Mouse (Mus musculus): Measurements from ENCODE around the gene Pxn.
"Not testable (repeated sequence)": the region's sequence is repeated elsewhere in the genome, so short reads cannot be mapped to it uniquely, and the experiment has no call there.

Pxn gene

DNA sequence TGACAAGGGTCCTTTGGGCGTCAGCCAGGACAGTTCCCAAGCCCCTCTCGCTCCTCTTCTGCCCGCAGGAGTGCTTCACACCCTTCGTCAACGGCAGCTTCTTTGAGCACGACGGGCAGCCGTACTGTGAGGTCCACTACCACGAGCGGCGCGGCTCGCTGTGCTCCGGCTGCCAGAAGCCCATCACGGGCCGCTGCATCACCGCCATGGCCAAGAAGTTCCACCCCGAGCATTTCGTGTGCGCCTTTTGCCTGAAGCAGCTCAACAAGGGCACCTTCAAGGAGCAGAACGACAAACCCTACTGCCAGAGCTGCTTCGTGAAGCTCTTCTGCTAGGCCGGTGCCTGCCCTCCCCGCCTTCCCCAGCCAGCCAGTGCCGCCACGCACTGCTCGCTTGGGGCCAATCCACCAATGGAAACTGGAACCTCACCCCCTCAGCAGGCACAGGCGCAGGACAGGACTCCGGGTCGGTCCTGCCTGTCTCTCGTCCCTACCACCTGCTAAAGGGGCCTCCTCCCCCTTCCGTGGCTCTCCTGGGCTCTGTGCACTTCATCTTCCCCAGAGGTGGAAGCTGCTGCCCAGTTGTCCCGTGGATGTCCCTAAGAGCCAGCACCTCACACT, 47.4 kb downstream of the Pxn start:
- no peak for DNase-seq (ENCODE audit: low spot score)

DNA sequence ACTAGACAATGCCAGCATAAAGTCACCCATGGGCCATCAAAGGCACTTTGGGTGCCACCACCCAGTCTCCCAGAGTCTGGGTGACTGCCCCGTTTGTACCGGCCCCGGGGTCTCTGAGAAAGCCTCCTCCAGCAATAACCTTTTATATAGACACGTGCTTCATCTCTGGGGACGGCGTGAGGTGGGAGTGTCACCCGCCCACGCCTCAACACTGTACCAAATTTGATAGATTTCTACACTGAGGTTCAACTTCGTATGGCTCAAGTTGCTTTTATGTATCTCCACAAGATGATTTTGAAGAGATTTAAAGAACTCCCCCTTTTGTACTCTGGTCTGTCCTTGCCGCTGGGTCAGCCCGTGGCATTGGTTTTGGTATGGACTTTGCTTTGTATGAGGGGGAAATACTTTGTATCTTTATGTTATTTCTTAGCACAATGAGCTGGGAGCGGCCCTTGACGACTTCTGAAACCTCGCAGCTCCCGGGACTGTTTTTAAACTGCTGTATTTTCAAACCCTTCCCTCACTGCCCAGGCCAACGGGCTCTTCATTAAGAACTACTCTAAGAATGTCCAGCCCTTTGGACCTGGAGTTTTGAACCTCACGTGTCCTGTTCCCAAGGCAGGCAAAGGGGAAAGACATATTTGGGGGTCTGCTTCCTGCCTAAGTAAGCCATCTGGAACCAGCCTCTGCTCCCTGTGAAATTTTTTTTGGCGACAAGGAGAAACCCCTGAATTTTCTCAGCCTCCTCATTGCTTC, 48.2 kb downstream of the Pxn start:
- DNase-seq (ENCODE audit: low spot score): no peak

DNA sequence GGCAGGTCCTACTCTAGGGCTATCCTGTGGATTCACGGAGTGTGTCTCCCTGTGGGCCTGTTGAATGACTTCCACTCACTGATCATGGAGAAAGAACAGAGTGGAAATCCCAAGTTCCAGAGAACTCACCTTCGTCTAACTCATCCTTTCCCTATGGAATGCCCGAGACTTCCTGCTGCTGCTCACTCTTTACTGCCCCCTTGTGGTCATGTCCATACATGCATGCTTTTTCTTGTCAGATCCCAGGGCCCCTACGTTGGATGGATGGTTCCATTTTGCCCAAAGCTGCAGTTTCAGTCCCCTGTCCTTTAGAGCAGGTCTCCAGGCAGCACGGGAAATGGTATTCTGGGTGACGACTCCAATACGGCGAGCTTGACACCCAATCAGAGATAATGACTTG, 49.7 kb downstream of the Pxn start:
- DNase-seq (ENCODE audit: low spot score): peak; percentile 63

DNA sequence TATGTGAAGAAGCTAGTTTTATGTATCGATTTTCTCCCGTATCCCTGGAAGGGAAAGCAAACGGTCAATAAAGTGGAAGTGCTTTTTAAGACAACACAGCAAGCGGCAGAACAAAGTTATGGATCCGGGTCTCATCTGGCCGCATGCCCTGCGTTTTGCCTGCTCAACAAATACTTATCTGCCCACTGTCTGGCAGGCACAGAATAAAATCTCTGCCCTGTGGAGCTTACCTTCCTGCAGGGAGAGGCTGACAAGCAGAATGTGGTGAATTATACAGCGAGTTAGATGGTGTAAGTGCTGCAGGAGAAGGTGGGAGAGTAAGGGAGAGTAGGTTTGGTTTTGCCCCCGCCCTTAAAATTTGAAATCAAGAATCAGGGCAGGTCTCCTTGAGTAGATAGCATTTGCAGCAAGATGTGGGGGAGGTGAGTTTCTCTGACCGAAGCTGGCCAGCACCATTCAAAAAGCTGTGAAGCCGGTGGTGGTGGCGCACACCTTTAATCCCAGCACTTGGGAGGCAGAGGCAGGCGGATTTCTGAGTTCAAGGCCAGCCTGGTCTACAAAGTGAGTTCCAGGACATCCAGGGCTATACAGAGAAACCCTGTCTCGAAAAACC, 51.8 kb downstream of the Pxn start:
- DNase-seq (ENCODE audit: low spot score): no peak

DNA sequence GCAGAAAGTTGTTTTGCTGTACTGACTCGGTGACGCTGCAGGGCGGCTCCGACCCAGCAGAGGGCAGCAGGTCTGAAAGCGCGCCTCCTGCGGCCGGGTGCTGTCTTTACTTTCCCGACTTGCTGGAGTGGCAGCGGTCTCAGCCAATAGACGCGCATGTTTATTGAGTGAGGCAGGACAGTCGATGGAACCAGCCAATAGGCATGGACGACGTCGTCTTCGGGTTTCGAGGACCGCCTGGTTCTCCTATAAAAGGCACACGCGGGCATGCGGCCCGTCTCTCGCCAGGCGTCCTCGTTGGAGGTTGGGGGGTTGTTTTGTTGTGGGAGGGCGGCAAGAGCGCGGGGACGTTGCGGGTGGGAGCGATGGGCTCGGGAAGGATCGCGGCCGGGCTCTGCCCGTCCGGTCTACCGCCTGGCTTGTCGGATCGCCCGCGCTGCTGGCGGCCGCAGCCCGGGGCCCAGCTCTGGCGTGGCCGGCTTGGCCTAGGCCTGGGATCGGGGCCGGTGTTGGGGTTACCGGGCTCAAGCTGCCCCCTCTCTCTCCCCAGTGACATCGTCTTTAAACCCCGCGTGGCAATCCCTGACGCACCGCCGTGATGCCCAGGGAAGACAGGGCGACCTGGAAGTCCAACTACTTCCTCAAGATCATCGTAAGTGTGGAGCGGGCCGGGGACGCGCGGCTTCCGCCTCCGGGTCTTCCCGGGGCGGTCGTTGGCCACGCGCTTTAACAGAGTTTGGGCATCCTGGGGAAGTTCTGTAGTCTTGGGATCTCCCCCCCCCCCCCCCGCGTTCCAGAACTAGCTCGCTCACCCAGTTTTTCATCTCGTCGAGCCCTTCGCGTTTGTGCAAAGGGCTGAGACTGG, 53.0 kb downstream of the Pxn start, which contains the start of gene Rplp0:
TSS of gene Rplp0 (plus strand) at position 231 of the 865 bp plus-strand sequence.
- DNase-seq (ENCODE audit: low spot score): peak; percentile 100

DNA sequence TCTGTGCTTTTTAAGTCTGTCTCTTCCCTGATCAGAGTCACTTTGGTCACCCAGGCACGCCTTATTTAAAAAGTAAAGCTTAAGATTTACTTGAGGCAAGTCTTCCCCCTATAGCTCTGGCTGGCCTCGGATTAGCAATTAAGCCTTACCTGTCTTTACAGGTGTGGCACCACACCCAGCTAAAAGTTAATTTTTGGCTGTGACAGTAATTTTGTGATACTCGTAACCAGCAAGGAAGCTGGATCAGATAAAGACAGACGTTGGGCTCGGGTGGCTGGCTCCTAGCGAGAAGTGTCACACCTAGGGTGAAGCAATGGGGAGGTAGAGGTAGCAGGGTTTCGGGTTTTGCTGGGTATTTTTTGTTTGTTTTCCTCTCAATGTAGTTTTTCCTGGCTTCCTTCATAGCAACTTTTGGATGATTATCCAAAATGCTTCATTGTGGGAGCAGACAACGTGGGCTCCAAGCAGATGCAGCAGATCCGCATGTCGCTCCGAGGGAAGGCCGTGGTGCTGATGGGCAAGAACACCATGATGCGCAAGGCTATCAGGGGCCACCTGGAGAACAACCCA, 53.9 kb downstream of the Pxn start:
- DNase-seq (ENCODE audit: low spot score): no peak

DNA sequence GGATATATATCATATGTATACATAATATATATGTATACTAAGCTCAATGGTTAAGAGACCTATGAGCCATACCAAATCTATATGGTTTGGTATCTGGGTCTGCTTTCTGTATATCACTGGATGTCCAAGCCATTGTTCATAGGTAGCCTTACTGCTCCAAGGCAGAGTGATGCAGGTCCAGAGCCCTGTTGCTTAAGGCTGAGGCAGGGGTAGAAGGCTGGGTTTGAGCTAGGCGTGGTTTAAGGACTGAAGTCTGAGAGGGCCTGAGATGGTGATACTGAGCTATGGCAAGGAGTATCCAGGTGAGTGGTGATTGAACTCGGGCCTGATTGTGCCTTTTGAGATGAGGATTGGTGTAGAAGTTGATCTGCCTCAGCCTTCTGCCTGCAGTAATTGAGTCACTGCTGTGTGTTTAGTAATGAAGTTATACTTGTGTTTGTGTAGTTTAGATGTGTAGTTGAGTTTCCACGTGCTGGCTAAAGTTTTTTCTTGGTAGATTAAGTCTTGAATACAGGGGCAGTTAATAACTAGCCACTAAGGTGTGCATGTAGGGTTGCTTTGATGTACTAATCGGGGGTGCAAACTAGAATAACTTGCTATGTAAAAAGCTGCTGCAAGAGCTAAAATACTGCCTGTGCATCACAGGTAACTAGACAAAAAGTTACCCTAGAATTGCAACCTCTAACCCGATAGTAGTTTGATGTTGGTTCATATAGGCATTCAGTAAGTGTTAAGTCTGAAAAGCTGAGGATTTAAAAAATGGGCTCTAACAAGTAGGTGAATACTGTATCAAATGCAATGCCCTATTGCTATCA, 57.5 kb downstream of the Pxn start:
- DNase-seq (ENCODE audit: low spot score): no peak

DNA sequence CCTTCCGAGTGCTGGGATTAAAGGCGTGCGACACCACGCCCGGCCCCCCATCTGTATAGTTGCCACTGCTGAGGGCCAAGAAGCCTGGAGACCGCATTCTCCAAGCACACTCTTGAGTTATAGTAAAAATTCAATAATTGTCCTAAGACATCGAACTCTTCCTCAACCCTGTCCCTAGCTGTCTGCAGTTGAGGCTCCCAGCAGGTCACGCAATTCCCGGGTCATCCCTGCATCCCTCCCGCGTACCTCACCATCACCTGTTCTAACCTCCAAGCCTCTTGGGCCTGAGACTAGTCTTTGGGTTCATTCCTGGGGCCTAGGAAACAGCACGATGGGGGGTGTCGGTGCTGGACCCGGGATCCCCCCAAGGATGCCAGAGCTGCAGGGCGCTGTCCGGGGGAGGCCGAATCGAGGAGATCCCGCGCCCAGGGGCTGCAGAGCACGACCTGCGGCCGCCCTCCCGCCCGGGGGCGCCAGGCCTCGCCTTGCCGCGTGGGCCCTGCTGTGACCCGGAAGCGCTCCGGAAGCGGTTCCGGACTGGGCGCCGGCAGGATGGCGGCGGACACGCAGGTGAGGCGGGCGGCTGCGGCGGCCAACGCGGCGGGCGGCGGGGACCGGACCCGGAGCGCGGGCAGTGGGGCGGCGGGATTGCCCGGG, 58.4 kb downstream of the Pxn start, which contains the start of gene Gcn1l1:
TSS of gene Gcn1l1 (plus strand) at position 518 of the 657 bp plus-strand sequence.
- DNase-seq (ENCODE audit: low spot score): no peak

DNA sequence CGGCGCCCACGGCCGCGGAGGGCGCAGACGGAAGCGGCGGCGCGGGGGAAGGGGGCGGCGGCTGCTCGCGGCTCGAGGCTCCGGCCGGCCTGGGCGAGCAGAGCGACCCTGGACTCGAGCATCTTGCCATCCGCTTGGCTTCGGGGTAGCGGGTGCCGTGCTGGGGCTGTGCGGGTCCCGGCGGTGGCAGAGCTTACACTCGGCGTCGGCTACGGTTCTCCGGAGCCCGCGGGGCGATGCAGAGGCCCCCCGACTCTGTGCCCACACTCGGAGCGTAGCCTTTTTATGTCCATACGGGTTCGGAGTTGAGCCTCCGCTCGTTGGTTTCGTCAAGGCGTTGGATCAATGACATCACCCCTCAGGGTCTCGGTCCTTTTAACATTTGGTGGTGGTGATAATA, 58.9 kb downstream of the Pxn start:
- DNase-seq (ENCODE audit: low spot score): no peak

DNA sequence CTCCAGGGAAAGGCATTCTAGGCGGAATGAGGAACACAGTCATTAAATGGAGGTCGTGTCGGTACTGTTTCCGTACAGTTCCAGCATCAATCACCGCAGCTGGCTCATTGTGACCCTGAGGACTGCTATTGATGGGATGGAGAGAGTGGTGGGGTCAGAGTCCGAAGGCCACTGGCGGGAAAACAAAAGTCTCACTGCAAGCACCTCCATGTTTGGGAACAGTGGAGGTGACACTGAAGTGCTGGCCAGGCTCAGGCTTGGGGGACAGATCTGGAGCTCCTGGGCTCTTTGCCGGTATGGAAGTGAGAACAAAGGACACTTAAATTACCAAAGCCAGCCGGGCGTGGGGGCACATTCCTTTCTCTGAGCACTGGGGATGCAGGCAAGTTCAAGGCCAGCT, 62.2 kb downstream of the Pxn start:
- DNase-seq (ENCODE audit: low spot score): no peak

DNA sequence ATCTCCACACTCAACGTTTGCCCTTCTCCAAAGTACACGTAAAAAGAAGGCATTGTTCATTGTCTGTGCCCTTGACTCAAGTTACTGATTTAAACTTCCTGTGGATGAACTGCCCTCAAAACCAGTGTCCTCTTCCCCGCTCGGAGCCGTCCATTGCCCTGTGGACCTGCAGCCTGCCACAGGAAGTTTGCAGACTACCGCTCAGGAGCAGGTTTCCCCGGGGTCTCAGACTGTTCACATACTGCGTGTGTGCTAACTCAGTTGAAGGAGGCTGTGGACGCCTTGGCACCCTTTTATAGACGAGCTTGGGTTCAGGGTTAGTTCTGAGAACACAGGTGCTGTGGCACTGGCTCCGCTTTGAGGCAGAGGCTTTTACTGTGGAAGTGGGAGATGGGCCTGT, 62.8 kb downstream of the Pxn start:
- DNase-seq (ENCODE audit: low spot score): no peak

DNA sequence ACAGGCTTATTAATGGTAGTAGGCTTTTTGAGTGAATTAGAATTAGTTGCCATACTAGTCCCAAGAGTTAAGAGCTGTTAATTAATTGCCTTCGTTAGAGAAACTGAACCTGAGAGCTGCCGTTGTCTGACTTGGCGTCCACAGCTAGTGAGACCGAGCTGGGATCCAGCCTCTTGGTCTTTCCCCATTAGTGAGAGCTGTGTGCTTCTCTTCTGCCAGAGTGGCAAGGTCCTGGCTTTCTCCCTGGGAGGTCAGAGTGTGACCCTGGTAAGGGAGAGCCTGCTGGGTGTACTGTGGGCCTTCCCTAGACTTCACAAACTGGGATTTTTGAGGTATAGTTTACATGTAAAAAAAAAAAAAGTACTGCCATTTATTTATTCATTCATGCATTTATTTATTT, 63.2 kb downstream of the Pxn start:
- DNase-seq (ENCODE audit: low spot score): no peak

DNA sequence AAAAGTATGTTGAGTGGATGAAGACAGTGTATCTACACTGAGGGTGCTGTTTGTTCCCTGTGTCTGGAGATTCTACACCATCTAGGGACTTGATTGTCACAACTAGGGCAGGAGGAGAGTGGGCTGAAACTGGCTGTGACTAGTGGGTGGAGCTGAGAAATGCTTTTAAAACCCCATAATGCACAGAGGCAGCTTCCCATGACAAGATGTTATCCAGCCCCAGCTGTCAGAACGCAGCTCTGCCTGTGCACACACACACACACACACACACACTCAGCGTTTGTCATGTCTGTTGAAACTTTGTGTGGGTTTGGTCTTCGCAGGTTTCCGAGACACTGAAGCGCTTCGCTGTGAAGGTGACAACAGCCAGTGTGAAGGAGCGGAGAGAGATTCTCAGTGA, 64.6 kb downstream of the Pxn start:
- no peak for DNase-seq (ENCODE audit: low spot score)

DNA sequence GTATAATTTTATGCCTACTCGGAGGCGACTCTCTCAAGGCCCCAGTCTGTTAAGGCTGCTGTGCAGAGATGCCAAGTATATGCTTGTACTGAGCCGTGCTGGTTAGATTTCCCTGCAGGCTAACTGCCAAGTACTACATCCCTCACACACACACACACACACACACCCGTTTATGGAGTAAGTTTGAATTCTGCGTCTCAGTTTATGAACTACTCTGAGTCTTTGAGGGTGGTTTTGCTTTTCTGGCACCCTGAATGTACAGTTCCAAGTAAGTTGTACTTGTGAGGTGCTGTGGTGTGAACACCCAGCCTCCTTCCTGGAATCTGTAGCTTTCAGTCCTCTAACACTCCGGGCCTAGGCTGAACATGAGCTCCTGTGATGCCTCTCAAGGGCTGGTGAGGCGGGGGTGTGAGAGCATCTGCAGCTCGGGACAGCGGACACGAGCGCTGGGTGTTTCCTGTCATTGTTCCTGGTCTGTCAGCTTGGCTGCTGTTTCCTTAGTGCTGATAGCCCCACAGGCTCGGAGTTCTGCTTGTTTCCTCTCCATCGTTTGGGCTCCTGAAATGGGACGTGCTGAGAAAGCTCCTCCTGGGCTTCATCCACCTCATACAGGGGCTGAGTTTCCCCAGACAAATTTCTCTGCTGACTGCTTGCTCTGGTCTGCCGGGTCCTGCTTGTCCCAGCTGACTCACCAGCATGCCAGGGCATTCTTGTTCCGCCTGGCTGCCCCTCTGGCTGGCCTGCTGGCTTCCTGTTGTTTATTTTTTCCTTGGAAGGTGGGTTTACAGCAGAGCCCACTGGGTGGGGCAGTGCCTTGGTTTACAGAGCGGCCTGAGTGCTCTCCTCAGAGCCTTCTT, 66.4 kb downstream of the Pxn start:
- no peak for DNase-seq (ENCODE audit: low spot score)

DNA sequence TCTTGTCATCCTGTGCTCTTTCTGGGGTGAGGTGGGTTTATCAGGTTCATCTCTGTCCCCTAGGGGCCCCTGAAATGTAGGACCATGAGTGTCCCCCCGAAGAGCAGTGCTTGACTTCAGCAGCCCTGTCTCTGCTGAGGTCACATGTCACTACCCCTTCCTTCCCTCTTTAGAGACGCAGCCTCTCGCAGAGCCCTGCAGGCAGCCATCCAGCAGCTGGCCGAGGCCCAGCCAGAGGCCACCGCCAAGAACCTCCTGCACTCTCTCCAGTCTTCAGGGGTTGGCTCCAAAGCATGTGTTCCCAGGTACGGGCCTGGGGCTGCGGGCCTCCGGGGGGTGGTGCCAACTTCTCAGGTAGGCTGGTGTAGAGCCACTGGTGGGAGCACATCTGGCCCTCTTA, 68.5 kb downstream of the Pxn start:
- DNase-seq (ENCODE audit: low spot score): no peak

DNA sequence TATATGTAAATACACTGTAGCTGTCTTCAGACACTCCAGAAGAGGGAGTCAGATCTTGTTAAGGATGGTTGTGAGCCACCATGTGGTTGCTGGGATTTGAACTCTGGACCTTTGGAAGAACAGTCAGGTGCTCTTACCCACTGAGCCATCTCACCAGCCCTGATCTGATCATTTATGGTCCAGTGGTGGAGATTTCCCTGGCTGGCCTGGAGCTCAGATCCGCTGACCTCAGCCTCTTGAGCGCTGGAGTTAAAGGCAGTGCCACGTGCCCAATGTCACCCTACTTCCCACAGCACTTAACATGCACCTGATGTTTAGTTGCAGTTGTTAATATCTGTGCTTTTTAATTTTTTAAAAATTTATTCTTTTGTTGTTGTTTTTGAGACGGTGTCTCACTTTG, 71.2 kb downstream of the Pxn start:
- DNase-seq (ENCODE audit: low spot score): not testable (repeated sequence)

DNA sequence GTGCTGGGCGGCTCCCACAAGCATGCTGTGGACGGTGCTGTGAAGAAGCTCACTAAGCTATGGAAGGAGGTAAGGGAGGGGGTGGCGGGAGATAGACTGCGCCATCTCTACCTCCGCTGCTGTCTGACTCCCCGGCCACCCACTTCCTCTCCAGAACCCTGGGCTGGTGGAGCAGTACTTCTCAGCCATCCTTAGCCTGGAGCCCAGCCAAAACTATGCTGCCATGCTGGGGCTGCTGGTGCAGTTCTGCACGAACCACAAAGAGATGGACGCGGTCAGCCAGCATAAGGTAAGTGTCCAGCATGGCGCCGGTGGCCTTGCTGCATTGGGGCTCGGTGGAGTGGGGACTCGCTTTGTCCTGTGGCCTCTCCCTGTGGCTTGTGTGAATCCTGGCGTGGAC, 72.4 kb downstream of the Pxn start:
- no peak for DNase-seq (ENCODE audit: low spot score)

DNA sequence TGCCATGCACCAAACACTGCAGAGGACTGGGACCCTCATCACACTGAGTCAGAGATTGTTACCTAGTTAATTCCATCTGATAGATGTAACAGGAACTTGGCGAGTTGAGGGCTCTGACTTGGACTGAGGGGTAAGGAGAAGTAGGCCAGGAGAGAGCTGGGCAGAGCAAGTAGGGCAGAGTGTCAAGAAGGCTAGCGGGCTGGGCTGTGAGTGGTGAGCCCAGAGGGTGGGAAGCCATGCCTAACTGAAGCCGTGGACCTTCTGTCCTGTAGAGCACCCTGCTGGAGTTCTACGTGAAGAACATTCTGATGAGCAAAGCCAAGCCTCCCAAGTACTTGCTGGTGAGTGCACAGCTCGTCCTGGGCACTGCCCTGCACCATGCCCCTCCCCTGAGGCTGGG, 72.9 kb downstream of the Pxn start:
- DNase-seq (ENCODE audit: low spot score): no peak

DNA sequence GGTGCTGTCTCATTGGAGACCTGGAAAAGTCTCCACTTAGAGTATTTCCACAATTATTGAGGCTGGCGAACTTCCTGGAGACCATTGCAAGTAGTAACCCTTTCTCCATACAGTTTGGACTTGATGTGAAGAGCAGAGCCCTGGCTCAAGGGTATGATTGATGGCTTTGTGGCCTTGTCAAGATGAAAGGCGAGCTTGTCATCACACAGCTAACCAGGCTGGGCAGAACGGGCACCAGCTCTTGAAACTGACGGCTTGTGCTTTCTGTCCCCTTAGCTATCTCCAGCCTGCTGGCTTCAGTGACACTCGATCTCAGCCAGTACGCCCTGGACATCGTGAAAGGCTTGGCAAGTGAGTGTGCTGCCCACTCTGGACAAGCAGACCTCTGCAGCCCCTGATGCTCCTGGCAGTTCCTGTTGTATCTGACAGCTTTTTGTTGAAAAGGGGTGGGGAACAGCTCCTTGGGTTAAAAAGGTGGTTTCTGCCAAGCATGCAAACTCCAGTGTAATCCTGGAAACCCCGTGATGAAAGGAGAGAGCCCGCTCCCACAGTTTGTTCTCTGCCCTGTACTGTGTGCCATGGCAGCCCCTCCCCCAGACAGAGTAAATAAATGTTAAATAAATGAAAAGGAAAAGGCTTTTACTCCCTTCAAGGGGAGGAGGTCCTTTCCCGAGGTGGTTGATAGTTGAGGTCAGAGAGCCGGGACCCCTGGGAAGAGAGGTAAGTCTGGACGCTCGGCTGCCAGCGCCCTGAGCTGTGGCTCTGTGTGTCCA, 73.9 kb downstream of the Pxn start:
- DNase-seq (ENCODE audit: low spot score): no peak

All from layer of hippocampus, adult 9-10 months (tissue).